8 mouse cellular contexts compared by ENCODE assay signal in the genomic region with DNA sequence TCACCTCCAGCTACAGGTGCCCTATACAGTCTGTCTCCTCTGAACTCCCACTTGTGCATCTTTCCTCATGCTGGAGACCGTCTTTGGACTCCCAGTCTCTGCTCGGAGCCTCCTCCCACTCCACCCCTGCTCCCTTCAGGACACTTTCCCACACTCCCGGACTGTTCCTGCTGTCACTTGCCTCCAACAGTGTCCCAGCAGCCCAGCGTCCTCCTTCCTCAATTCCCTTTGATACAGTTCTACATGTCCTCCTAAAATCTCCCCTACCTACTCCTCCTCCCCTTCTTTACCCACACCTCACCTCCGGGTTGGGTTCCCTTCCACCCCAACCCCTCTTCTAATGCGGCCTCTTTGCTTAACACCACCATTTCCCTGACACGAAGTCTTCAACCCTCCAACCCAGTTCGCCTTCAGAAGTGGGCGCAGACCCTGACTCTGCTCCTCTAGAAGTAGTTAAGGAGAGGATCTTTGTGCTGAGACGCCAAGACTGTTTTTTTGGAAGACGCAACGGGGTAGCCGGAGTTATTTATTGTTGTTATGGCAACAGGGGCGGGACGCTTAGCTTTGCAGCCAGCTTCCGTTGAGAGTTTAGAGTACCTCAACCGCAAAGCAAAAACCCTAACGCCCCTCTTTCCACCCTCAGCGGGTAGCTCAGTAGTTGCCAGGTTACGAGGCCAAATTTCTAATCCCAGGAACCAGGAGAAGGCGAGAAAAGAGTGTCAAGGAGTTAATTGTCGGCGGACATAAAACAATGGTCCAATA. TPM values are rescaled to one million over a fixed set of nuclear protein-coding genes. Genes with fewer than 3 reads are reported as not detected.
DNase-seq lines count a peak whose midpoint lies in the region; ATAC-seq lines count a peak whose summit lies in the region.

A gene (minus strand): TSS at position 506 of the 762 bp plus-strand sequence.

- peak; percentile 11 for DNase-seq in cerebellum, adult 11 months
- no peak for DNase-seq in cerebellum, postnatal 36 days
- peak; percentile 96 for DNase-seq in induced T-regulatory cell, adult 2 months (ENCODE audit: low read depth)
- DNase-seq in lung, adult 18-20 months: peak; percentile 55 to 63
- peak; percentile 68 for DNase-seq in neural tube, embryonic 11.5 days (ENCODE audit: low spot score)
- DNase-seq in c-Kit-positive CD71-positive TER-119-positive erythroid progenitor cells, embryonic 14.5 days (ENCODE audit: low spot score): no peak

- H3K9me3 ChIP-seq in forebrain, embryonic 15.5 days: no peaks in the 10 kb centered on the region
- H3K9me3 ChIP-seq in neural tube, embryonic 11.5 days (ENCODE audit: control insufficient read depth, low read length): no peaks in the 10 kb centered on the region

- 2% methylated on average over 23 of the region's 23 CpGs for WGBS in forebrain, embryonic 15.5 days
- 2% methylated on average over 23 of the region's 23 CpGs for WGBS in neural tube, embryonic 11.5 days

- peak; percentile 92 for ATAC-seq in activated CD4-positive, CD25-positive, alpha-beta regulatory T cell, adult 4 months
- peak; percentile 39; the same call in 1 of the 2 replicates for ATAC-seq in forebrain, embryonic 15.5 days (replicated peaks)
- no peak for ATAC-seq in neural tube, embryonic 11.5 days (ENCODE audit: insufficient read depth, low FRiP score, low TSS enrichment)

- peaks cover 15% of the 10 kb centered on the region for H3K4me1 ChIP-seq in forebrain, embryonic 15.5 days
- H3K4me1 ChIP-seq in neural tube, embryonic 11.5 days (ENCODE audit: control insufficient read depth, insufficient read depth, low read length): 0 out of 2 replicates have a peak, but pooled peaks cover 5% of the 10 kb centered on the region

- peak within 1 kb of the TSS; percentile 54 for H3K4me2 ChIP-seq in forebrain, embryonic 15.5 days (replicated peaks)
- H3K4me2 ChIP-seq in neural tube, embryonic 11.5 days (ENCODE audit: low read depth): peak within 1 kb of the TSS; percentile 52

- no peaks in the 10 kb centered on the region for H3K27me3 ChIP-seq in forebrain, embryonic 15.5 days
- H3K27me3 ChIP-seq in neural tube, embryonic 11.5 days (ENCODE audit: control insufficient read depth, insufficient read depth, low read length): no peaks in the 10 kb centered on the region

- 0 out of 2 replicates have a peak within 1 kb of the TSS, but pooled peaks have one; percentile 1 for H3K27ac ChIP-seq in forebrain, embryonic 15.5 days (replicated peaks)
- H3K27ac ChIP-seq in neural tube, embryonic 11.5 days (ENCODE audit: low read depth, low read length): no peak within 1 kb of the TSS

- H3K4me3 ChIP-seq in forebrain, embryonic 15.5 days: peak within 1 kb of the TSS; percentile 35
- peak within 1 kb of the TSS; percentile 32 for H3K4me3 ChIP-seq in neural tube, embryonic 11.5 days (ENCODE audit: low read depth, low read length)

- H3K36me3 ChIP-seq in forebrain, embryonic 15.5 days: no peaks in the 10 kb centered on the region
- H3K36me3 ChIP-seq in neural tube, embryonic 11.5 days (ENCODE audit: control insufficient read depth, insufficient read depth, low read length): no peaks in the 10 kb centered on the region

- peak within 1 kb of the TSS; percentile 18; the same call in 1 of the 2 replicates for H3K9ac ChIP-seq in forebrain, embryonic 15.5 days (replicated peaks)
- H3K9ac ChIP-seq in neural tube, embryonic 11.5 days (ENCODE audit: low read length): peak within 1 kb of the TSS; percentile 37

RNA-seq across cellular contexts. Expression of the gene that starts here (rescaled TPM):
- under 1 TPM; 0.61 to 0.73 TPM for polyA plus RNA-seq in activated CD4-positive, CD25-positive, alpha-beta regulatory T cell, adult 4 months (2017; shearing (Covaris generic))
- polyA plus RNA-seq in forebrain, embryonic 15.5 days (2015; fragmentation: Nextera tagmentation; extraction: Ambion mirVana): 3.7 and 4.8 TPM in 2 replicates
- polyA plus RNA-seq in neural tube, embryonic 11.5 days (2014; fragmentation: Nextera tagmentation; extraction: Ambion mirVana): 0.27 and 1.4 TPM in 2 replicates

Comparison
In these comparisons a context has a peak if more than half of its experiments do, and no peak if none do; other contexts are left out.
1. DNase-seq: peak in cerebellum, adult 11 months (single experiment), induced T-regulatory cell, adult 2 months (single experiment), lung, adult 18-20 months (2 of 2) and neural tube, embryonic 11.5 days (single experiment); none in cerebellum, postnatal 36 days (0 of 2) and c-Kit-positive CD71-positive TER-119-positive erythroid progenitor cells, embryonic 14.5 days (single experiment).
2. Peak in ATAC-seq in activated CD4-positive, CD25-positive, alpha-beta regulatory T cell, adult 4 months; RNA of the gene not detected or under 1 TPM.